Mouse (Mus musculus) cortical plate, adult 2 months (tissue): Measurements from ENCODE around the gene Upb1. TPM values are rescaled to one million over a fixed set of nuclear protein-coding genes. Genes with fewer than 3 reads are reported as not detected.
"Not testable (repeated sequence)": the region's sequence is repeated elsewhere in the genome, so short reads cannot be mapped to it uniquely, and the experiment has no call there.

Experiments used
- H3K27ac ChIP-seq: fragments of 200-500 bp; 2 replicates; pipeline ENCODE4 v1.5.1; 2012; ENCODE audit warnings: low read length, control low read depth, inconsistent platforms; ENCODE audit not compliant: insufficient read depth
- H3K4me1 ChIP-seq: fragments of 200-500 bp; 2 replicates; pipeline ENCODE4 v1.6.1; 2011; ENCODE audit warnings: low read length; ENCODE audit not compliant: control insufficient read depth, insufficient read depth
- H3K4me3 ChIP-seq: fragments of 200-500 bp; 2 replicates; pipeline ENCODE4 v1.5.1; 2011; ENCODE audit warnings: mild to moderate bottlenecking, low read length, control low read depth; ENCODE audit not compliant: insufficient read depth
- CTCF ChIP-seq: fragments of 200-500 bp; IDR thresholded peaks from 2 replicates; pipeline ENCODE4 v1.5.1; 2011; ENCODE audit warnings: mild to moderate bottlenecking, control low read depth, low read length; ENCODE audit not compliant: insufficient read depth; ENCODE audit errors: extremely low read depth
- POLR2A ChIP-seq: fragments of 200-500 bp; IDR thresholded peaks from 2 replicates; pipeline ENCODE4 v1.6.1; 2011; ENCODE audit warnings: mild to moderate bottlenecking, low read length, control low read depth; ENCODE audit not compliant: insufficient read depth; ENCODE audit errors: extremely low read depth
- polyA plus RNA-seq: library from polyadenylated mRNA; depleted of rRNA; stranded (reverse); fragments of >200 nt; gene quantifications from 2 replicates; pipeline ENCODE4 v1.2.3, GENCODE M21; 2012; rRNA removed

The Upb1 gene
- 0.31 TPM in 1 of 2 replicates, not detected in the other for polyA plus RNA-seq

DNA sequence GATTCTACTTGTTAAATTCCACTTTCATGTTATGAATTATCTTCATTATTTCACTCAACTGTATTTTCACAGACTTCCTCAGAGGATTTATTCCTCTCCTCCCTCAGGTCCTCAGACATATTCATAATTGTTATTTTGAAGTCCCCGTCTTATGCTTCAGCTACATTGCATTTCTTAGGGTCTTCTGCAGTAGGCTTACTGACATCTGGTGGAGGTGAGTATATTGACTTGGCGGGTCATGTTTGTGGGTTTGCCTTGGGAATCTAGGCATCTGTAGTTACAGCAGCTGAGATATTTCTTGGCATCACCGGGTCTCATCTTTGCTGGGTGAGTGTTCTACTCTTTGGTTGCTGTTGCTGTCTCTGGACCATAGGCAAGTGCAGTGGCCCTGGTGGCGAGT is at the start of gene Upb1:
Gene Upb1 (plus strand): TSS at position 158 of the 400 bp plus-strand sequence.
- TF ChIP-seq CTCF (no peak), POLR2A (no peak)
- H3K4me3 ChIP-seq: no peak within 1 kb of the TSS
- no peaks in the 10 kb centered on the region for H3K4me1 ChIP-seq
- no peak within 1 kb of the TSS for H3K27ac ChIP-seq

DNA sequence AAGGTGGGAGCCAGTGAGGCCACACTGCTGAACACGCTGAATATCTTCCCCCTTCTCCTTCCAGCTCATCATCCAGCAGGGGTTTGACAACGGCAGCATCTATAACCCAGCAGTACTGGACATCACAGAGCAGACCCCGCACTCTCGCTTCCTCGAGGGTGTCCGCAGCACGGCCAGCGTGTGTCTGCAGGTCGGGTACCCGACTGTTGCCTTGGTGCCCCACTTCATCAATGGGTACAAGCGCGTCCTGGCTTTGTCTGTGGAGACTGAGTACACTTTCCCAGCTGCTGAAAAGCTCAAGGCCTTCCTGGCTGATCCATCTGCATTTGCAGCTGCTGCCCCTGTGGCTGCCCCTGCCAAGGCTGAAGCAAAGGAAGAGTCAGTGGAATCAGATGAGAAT is 48.4 kb upstream of the Upb1 start:
- Histone ChIP-seq H3K4me1 (no peaks in the 10 kb centered on the region), H3K4me3 (no peak overlapping the region), H3K27ac (no peak overlapping the region)
- TF ChIP-seq POLR2A (no peak), CTCF (no peak)

DNA sequence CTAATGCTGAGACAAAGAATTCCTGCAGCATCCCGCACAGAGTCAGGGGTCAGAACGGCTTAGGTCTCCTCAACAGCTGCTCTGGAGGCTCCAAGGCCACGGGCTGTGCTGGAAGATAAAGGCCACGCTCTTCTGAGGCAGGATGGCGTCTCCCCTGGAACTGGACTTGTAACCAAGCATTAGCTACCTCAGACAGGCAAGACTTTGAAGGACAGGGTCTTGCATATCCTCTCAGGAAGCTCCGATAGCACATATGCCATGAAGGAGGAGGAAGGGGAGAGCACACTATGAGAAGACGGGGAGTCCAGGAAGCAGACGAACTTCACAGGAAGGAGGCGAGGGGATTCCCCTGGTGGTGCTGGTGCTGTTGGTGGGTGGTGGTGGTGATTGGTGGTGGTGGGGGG is 47.1 kb upstream of the Upb1 start:
- not testable (repeated sequence) for H3K27ac ChIP-seq

DNA sequence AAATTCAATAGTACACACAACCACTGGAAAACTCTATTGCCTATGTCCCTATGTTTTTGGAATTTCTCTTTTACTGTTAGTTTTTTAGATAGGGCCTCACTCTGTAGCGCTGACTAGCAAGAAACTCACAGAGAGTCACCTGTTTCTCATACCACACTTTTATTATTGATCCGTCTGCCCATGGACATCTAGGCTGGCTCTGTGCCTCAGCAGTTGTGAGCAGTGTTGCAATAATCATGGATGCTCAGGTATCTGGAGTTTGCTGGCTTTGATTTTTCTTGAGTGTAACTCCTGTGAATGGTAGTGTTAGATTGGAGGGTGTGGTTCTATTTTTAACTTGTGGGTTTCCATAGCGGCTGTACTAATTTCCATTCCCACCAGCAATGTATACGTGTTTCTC is 45.6 kb upstream of the Upb1 start:
- Histone ChIP-seq H3K27ac (no peak overlapping the region), H3K4me1 (no peaks in the 10 kb centered on the region), H3K4me3 (no peak overlapping the region)
- TF ChIP-seq CTCF: no peak
- TF ChIP-seq POLR2A: no peak

More for the DNA sequence above, 47.1 kb upstream of the Upb1 start:
- not testable (repeated sequence) for H3K4me1 ChIP-seq, H3K4me3 ChIP-seq

DNA sequence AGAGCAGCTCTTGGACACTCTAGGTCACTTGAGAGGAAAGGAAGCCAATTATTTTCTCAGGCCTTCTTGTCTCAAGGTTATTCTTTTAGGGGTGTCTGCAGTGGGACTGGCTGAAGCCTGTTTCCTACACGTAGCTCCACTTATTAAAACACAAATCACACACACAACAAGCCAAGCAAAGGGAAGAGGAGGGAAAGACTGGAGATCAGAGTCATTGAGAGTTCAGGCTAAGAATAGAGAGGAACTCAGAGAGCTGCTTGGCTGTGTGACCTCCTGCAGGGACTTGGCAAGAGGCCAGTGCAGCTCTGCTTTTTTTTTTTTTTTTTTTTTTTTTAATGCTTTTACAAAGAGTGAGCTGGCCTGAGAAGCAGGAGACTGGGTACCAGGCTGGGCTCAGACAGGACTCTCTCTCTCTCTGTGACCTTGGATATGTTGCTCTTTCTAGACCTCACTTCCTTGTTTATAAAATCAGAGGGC is 36.7 kb upstream of the Upb1 start:
- not testable (repeated sequence) for H3K4me3 ChIP-seq
- H3K27ac ChIP-seq: 0 out of 2 replicates have a peak overlapping the region, but pooled peaks have one; percentile 34

DNA sequence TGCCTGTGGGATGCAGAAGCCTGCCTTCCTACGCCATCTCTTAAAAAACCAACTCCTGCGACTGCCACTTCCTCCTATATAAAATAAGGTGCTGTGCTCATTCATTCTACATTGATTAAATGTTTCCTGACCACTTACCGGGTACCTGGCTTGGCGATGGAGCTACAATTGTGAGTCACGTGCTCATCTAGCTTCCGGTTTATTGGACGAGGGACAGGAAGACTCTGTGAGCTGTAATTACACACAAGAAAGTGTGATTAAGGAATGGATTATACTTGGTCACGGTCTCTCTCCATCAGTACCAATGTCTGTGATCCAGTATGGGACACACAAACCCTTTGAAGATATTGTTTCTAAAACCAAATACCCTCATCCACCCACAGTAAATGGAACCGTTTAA is 36.1 kb upstream of the Upb1 start:
- Histone ChIP-seq H3K27ac (no peak overlapping the region), H3K4me1 (no peaks in the 10 kb centered on the region), H3K4me3 (no peak overlapping the region)
- TF ChIP-seq CTCF: no peak
- TF ChIP-seq POLR2A: no peak

More for the DNA sequence above, 36.7 kb upstream of the Upb1 start:
- H3K4me1 ChIP-seq: not testable (repeated sequence)

DNA sequence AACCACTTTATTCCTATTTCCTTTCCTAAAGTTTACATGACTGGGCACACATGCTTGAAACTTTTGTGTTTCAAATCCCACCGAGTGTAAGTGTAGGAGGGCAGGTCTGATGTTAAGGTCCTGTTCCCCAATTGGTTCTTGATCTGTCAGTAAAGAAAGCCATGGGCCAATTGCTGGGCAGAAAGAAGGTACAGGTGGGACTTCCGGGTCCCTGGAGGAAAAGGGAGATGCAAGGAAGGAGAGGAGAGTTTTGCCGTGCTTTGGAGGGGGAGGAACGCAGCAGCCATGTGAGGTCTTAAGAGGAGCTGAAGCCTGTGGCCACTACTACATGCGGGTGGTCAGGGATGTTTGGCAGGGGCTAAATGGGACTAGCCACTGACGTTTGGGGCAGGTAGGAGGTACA is 35.7 kb upstream of the Upb1 start:
- H3K4me1 ChIP-seq: no peaks in the 10 kb centered on the region
- peak overlapping the region; percentile 17; the same call in 1 of the 2 replicates for H3K4me3 ChIP-seq
- no peak for TF ChIP-seq POLR2A
- no peak for TF ChIP-seq CTCF
- H3K27ac ChIP-seq: no peak overlapping the region

DNA sequence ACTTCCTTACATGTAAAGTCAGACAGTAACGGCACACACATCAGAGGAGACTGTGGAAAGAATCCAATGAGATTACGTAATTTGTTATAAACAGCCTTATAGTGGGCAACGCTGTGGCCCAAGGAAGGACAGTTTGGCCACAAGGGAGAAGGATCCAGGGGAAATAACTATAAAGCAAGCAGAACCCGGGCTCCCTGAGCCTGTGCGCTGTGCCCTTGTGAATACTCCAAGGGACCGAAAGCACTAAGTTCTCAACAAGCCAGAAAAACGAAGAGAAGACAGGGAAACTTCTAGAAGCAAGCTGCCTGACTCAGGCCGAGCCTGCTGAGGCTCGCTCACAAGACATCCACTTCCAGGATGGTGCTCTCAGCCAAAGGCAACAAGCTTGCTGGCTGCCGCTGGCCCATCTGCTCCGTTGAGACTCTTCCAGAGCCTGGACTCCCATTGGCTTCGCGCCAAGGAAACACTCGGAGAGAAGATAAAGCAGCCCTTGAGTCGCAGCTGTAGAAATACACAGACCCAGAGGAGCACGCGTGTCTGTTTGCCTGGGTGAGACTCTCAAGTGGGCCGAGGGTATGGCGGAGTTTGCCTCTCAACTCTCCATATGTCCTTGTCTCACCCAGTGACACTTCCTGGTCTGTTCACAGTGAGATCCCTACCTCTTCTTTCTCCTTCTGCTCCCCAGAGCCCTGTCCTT is 27.1 kb upstream of the Upb1 start:
- H3K27ac ChIP-seq, H3K4me3 ChIP-seq, H3K4me1 ChIP-seq: not testable (repeated sequence)

DNA sequence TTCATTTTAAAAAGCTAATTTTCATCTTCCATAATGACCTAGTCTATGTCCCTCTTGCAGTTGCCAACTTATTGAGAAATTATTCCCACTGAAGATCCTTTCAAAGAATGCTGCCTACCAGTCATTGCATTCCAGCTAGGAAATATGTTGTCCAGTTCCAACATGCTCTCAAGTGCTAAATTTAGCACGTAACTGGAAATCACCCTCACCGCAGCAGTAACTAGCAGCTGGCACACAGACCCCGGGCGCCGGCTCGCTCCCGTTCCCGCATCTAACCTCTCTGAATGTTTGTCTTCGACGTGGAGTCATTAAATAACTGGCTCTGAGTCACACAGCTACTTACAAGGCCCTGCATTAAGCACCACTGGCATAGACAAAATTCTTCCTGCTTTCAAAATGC is 22.2 kb upstream of the Upb1 start:
- no peak overlapping the region for H3K4me3 ChIP-seq
- peaks cover 1% of the 10 kb centered on the region; the same call in 1 of the 2 replicates for H3K4me1 ChIP-seq
- TF ChIP-seq POLR2A (no peak), CTCF (no peak)
- no peak overlapping the region for H3K27ac ChIP-seq

DNA sequence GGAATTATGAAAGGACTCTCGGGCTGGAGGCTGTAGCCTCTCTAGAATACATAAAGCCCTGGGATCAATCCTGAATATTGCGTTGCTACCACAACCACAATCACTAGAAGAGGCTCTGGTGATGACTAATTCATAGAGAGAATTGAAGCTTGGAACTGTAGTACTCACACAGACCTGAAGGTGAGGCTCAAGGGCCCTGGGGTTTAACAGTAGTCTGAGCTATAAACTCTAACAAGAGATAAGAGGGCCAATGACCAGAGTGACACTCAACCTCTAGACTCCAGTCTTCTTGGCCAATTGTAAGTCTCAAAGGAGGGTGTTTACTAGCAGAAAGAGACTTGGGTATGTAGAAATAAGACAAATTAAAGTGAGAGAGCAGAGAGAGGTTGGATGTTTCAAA is 10.8 kb upstream of the Upb1 start:
- no peak for TF ChIP-seq CTCF
- TF ChIP-seq POLR2A: no peak

DNA sequence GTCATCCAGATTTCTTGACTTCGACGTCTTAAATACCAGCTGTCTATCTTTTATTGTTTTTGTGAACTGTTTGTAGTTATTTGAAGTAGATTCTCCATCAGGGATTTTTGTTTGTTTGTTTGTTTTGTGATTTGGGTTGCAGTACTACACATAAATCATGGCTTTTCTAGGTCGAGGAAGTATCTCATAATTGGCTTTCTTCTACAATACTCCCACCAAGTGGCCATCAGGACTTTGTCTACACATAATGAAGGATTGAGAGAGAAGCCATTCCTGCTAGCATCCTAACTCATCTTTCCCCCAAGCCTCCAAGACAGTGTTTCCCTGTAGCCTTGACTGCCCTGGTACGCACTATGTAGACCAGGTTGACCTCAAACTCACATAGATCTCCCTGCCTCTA is 10.1 kb upstream of the Upb1 start:
- no peak for TF ChIP-seq CTCF
- no peak for TF ChIP-seq POLR2A
- no peaks in the 10 kb centered on the region for H3K4me1 ChIP-seq
- no peak overlapping the region for H3K27ac ChIP-seq
- H3K4me3 ChIP-seq: no peak overlapping the region

More for the DNA sequence above, 10.8 kb upstream of the Upb1 start:
- no peaks in the 10 kb centered on the region for H3K4me1 ChIP-seq
- no peak overlapping the region for H3K4me3 ChIP-seq
- no peak overlapping the region for H3K27ac ChIP-seq
